Mouse (Mus musculus) thymus, postnatal 25 days (tissue): ENCODE data around the gene Gin1.
A peak's percentile ranks its signal among the peaks of the same experiment; 100 is the strongest.
"Not testable (repeated sequence)": the region's sequence is repeated elsewhere in the genome, so short reads cannot be mapped to it uniquely, and the experiment has no call there.

ENCODE experiments used
- DNase-seq: peaks from one replicate; pipeline ENCODE4 v3.0.0; 2022

Gin1 gene

DNA sequence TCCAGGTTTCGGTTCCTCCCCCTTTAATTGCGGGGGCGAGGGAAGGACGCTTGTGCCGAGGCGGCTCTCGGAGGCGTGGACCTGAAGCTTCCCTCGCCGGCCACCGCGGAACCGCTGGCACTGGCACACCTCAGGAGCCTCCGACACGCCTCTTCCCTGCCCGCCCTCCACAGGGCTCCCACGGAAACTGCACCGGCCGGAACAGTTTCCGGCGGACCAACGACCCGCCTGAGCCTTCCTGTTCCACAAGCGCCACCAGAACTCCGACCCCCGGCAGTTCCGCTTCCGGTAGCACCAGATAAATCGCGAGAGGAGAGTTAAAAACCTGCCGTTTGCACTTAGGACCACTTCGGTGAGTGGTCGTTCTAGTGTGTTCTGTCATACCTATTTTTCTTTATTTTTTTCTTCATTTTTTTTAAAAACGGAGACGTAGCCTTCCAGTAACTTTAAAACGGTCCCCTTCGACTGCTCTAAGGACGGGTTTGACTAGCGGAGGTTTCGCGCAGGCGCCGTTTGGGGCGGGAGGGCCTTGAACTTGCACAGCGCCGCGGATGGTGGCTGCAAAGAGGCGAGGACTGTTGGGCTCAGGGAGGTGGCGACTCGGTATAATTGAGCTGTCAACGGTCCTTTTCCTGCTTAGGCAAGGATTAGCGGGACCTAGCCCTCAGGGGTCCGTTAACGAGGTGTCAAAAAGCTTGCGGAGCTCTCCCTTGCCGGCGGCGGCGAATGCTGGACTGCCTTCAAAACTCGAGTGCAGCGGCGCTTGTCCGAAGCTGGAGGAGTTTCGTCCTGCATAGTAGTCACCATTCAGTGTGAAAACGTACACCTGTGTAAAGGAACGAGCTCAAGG is at the start of gene Gin1, which contains the start of gene Ppip5k2:
Gin1 (plus strand) TSS at position 269 of the 850 bp plus-strand sequence.
Ppip5k2 (minus strand) TSS at position 508 of the 850 bp plus-strand sequence.
- peak; percentile 93 for DNase-seq

DNA sequence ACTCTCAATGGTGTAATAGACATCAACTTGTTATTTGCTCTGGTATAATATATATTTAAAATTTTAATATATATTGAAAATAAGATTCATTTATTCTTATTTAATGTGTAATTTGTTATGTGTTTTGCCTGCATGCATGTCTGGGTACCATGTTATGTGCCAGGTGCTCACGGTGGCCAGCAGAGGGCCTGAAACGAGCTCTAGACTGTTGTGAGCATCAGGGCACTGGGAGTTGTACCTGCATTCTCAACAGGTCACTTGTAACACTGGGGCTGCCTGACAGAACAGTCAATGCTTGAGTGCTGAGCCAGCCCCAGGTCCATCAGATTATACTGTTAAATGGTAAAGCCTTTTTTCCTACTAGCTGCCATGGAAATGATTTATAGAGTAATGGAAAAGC is 43.2 kb upstream of the Gin1 start:
- DNase-seq = no peak

DNA sequence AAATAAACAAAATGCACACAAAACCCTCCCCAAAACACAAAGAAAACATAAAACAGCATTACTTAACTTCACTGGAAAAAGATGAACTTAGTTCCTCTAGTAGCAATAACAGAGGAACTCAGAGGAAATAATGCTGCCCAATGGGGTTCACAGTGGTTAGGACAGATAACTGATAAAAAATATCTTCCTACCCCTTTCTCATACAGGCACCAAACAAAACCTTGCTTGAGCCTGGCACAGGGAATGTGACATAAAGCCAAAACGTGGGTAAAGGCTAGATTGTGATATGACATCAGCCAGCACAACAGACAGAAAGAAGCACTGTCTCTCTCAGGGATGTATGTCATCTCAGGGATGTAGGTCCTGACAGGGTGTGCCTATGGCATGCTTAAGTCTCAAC is 40.6 kb upstream of the Gin1 start:
- no peak for DNase-seq

GRCm38 (mm10) chr1:97743063-97743462 is 26.9 kb upstream of the Gin1 start:
- DNase-seq = no peak

- DNase-seq = no peak
These were observed 24.3 kb upstream of the Gin1 start for GRCm38 (mm10) chr1:97745712-97746111.

GRCm38 (mm10) chr1:97746261-97746660 is 23.7 kb upstream of the Gin1 start:
- DNase-seq = no peak

GRCm38 (mm10) chr1:97748163-97748562 is 21.8 kb upstream of the Gin1 start:
- DNase-seq = no peak

GRCm38 (mm10) chr1:97753216-97753615 is 16.8 kb upstream of the Gin1 start:
- DNase-seq = no peak

DNA sequence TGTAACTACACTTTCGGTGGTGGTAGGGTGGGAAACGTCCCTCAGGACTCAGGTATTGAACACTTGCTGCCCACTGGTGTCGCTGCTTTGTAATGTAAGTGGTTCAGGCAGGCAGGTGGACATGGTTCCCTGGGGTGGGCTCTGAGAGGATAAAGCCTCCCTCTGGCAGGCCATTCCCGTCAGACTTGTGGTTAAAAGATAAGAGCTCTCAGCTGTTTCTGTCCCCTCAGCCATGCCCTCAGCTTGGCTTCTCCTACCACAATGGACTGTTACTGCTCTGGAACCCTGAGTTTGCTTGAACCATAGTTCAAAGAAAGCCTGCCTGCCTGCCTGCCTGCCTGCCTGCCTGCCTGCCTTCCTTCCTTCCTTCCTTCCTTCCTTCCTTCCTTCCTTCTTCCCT is 15.6 kb upstream of the Gin1 start:
- DNase-seq = no peak

DNA sequence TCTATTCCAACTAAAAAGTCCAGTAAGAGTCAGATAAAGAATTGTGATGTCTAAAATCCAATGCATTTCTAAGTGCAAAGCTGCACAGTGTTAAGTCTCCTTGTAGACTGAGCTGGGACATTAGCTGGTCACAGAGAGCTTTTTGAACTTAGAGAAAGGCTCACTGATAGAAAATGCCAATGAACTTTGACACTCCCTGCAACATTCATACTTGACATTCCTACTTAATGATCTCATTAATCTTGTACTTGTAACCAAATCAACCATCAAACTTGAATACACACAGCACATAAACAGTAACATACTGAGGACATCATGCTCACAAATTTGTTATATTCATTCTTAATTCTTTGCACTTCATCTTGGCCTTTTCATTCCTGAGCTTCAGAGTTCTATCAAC is 10.1 kb upstream of the Gin1 start:
- DNase-seq = no peak

GRCm38 (mm10) chr1:97760598-97760997 is 9.4 kb upstream of the Gin1 start:
- no peak for DNase-seq

DNA sequence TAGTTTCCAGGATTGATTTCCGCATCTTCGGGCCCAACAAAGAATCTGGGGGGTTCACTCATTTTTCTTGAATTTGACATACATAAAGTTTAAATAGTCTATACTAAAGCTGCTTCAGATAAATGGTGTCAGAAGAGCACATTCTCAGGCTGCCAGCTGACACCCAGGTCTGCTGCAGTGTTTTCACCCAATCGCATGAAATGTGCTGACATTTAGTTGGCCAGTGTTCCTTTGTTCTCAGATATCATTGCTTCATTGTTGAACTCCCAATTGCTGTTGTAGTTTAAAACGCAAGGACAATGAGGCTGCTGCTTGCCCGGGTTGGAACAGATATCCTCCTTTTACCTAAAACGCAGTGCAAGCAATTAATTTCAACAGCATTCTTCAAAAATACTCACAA is 8.5 kb upstream of the Gin1 start:
- DNase-seq = no peak

DNA sequence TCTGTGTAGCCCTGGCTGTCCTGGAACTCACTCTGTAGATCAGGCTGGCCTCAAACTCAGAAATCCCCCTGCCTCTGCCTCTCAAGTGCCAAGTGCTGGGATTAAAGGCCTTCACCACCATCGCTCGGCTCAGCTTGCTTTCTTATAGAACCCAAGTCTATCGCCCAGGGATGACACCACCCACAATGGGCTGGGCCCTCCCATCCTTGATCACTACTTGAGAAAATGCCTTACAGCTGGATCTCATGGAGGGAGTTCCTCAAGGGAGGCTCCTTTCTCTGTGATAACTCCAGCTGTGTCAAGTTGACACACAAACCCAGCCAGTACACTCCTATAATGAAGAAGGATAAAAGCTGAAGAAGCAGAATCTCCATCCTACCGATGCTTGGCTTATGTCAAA is 4.3 kb upstream of the Gin1 start:
- DNase-seq = not testable (repeated sequence)

DNA sequence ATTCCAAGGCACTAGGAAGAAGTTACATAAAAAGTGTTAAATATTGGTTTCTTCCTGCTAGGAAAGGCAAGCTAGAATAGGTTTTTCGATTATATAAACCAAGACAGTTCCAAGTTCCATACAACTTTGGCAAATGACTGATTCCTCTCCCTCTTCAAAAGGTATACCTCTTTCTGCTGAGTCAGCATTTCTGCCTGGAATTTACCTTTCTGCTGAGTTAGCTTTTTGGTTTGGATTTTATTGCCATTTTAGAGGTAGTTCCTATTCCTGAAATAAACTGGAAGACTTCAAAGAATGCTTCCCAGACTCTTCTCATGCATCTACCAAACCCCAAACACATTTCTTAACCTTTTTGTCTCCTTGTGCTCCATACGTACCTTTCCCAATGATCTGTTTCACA is 1.9 kb upstream of the Gin1 start:
- DNase-seq = no peak

GRCm38 (mm10) chr1:97768906-97769293 is 1.1 kb upstream of the Gin1 start:
- no peak for DNase-seq

- DNase-seq = peak; percentile 40
These were observed 573 bp upstream of the Gin1 start for GRCm38 (mm10) chr1:97769294-97769903.

- no peak for DNase-seq
These were observed 1.1 kb downstream of the Gin1 start for GRCm38 (mm10) chr1:97771118-97771517.

DNA sequence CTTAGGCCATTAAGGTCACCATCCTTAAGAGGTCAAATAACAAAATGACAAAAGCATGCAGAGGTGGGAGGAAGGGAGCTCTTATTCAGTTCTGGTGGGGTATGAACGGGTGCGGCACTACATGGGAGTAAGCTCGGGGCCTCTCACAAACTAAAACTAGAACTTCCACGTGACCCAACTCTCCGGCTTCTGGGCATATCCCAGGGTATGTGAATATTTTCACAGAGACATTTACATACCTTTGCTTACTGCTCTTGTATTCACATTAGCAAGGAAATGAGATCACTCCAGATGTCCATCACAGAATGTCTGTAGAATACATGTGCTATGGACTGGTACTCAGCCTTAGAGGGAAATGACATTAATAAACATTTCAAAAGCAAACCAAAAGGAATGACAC is 1.8 kb downstream of the Gin1 start:
- no peak for DNase-seq

GRCm38 (mm10) chr1:97773362-97773761 is 3.4 kb downstream of the Gin1 start:
- no peak for DNase-seq

- DNase-seq = no peak
These were observed 4.0 kb downstream of the Gin1 start for GRCm38 (mm10) chr1:97773973-97774372.

- no peak for DNase-seq
These were observed 11.7 kb downstream of the Gin1 start for GRCm38 (mm10) chr1:97781674-97782073.

DNA sequence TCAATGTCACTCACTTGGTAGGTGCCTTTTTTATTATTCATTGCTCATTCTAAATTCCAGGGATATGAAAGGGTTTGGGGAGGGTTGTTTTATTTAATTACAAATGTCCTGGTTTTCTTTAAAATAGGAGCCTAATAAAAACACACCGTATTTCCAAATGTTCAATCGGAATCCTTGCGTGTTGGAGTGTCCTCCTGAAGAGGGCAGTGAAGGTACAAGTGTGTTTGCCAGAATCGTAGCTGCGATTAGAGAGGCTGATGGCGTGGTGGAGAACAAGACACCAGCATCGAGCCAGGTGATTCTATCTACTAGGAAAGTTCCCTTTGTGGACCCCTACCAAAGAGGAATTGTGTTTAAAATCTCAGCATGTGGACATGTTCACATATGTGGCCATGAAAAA is 15.0 kb downstream of the Gin1 start:
- no peak for DNase-seq

- DNase-seq = no peak
These were observed 15.9 kb downstream of the Gin1 start for GRCm38 (mm10) chr1:97785685-97786393.

DNA sequence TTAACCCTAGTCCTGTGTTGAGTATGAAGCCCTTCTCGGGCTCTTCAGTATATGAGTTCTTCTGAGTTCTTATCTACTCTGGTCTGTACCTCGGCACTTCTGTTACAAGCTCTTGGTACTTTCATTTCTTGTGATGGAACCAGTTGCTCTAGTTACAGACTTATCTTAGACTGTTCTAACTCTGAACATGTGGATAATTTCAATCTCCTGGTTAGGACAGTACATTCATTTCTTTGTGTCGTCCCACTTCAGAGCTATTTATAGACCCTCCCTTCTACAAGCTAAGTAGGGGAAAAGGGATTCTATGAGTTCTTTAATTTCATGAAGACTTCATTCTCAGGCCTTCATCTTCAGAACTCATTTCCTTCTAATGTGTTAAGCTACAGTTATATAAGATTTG is 17.7 kb downstream of the Gin1 start:
- no peak for DNase-seq
